Mouse (Mus musculus): ENCODE data around the gene Crisp1. TPM values are rescaled to one million over a fixed set of nuclear protein-coding genes. Genes with fewer than 3 reads are reported as not detected.

The Crisp1 gene
- total RNA-seq (2021) = not detected
- long read RNA-seq = 0 reads

- no peak for DNase-seq (ENCODE audit: low spot score in 2 of 2)
These were observed at the start of gene Crisp1 for GRCm38 (mm10) chr17:40319062-40319461. TSS of gene Crisp1 (minus strand) at chr17:40319207.

GRCm38 (mm10) chr17:40342497-40343009, 23.5 kb upstream of the Crisp1 start:
- no peak for DNase-seq (ENCODE audit: low spot score in 2 of 2)

GRCm38 (mm10) chr17:40285435-40285834, 33.6 kb downstream of the Crisp1 start:
- DNase-seq (ENCODE audit: low spot score in 2 of 2) = no peak

GRCm38 (mm10) chr17:40275519-40275918, 43.5 kb downstream of the Crisp1 start:
- DNase-seq (ENCODE audit: low spot score in 2 of 2) = no peak

GRCm38 (mm10) chr17:40274906-40275470, 44.0 kb downstream of the Crisp1 start:
- DNase-seq (ENCODE audit: low spot score in 2 of 2) = no peak

- DNase-seq (ENCODE audit: low spot score in 2 of 2) = no peak
These were observed 66.5 kb downstream of the Crisp1 start for GRCm38 (mm10) chr17:40252487-40252886.

Other genes starting within 250 kb of the Crisp1 start
- gene AC192777.2, start 223.8 kb downstream of the Crisp1 start, total RNA-seq (2021) = not detected
- gene Pgk2, start 110.6 kb downstream of the Crisp1 start, total RNA-seq (2021) = not detected
- not detected for gene Crisp3, start 76.9 kb downstream of the Crisp1 start, total RNA-seq (2021)
- gene Esp8, start 200.8 kb upstream of the Crisp1 start, total RNA-seq (2021) = not detected
- not detected for gene Esp6, start 242.3 kb upstream of the Crisp1 start, total RNA-seq (2021)